Mouse (Mus musculus) lung, postnatal 0 days (tissue): ENCODE data around the gene Pim3. TPM values are rescaled to one million over a fixed set of nuclear protein-coding genes. Genes with fewer than 3 reads are reported as not detected.

Experiments
- ATAC-seq: fragments of 200-750 bp; cut with Nextera tagmentation; 2 replicates; pipeline ENCODE4 v1.8.0; 2017; ENCODE audit warnings: moderate library complexity
- DNase-seq: peaks from one replicate; pipeline ENCODE4 v3.0.0-alpha.2; 2016; ENCODE audit warnings: low spot score
- H3K27ac ChIP-seq: fragments of 300-500 bp; sonication (generic); 2 replicates; pipeline ENCODE4 v1.5.1; 2014; ENCODE audit warnings: antibody characterized with exemption, mild to moderate bottlenecking, low read length, mixed read lengths
- H3K27me3 ChIP-seq: fragments of 300-500 bp; sonication (generic); replicated peaks from 2 replicates; pipeline ENCODE4 v1.6.1; 2014; ENCODE audit warnings: low read length, mixed read lengths; ENCODE audit not compliant: insufficient read depth
- H3K36me3 ChIP-seq: fragments of 300-500 bp; sonication (generic); 2 replicates; pipeline ENCODE4 v1.6.1; 2014; ENCODE audit warnings: low read length, mixed read lengths; ENCODE audit not compliant: insufficient read depth
- H3K4me1 ChIP-seq: fragments of 300-500 bp; sonication (generic); 2 replicates; pipeline ENCODE4 v1.6.1; 2014; ENCODE audit warnings: antibody characterized with exemption, low read depth, low read length, mixed read lengths; ENCODE audit not compliant: insufficient read depth
- H3K4me2 ChIP-seq: fragments of 300-500 bp; sonication (generic); replicated peaks from 2 replicates; pipeline ENCODE4 v1.6.1; 2014; ENCODE audit warnings: low read depth, mild to moderate bottlenecking, low read length, moderate library complexity, mixed read lengths
- H3K4me3 ChIP-seq: fragments of 300-500 bp; sonication (generic); 2 replicates; pipeline ENCODE4 v1.5.1; 2014; ENCODE audit warnings: low read depth, low read length
- H3K9ac ChIP-seq: fragments of 300-500 bp; sonication (generic); replicated peaks from 2 replicates; pipeline ENCODE4 v1.6.1; 2014; ENCODE audit warnings: low read depth, mild to moderate bottlenecking
- H3K9me3 ChIP-seq: fragments of 300-500 bp; sonication (generic); 2 replicates; pipeline ENCODE4 v1.6.1; 2016; ENCODE audit warnings: low read length, mixed read lengths
- CTCF ChIP-seq: IDR thresholded peaks from 2 replicates; pipeline ENCODE4 v1.5.1; 2016; ENCODE audit warnings: antibody characterized with exemption, mild to moderate bottlenecking
- EP300 ChIP-seq: IDR thresholded peaks from 2 replicates; pipeline ENCODE4 v1.6.1; 2016; ENCODE audit warnings: antibody characterized with exemption, mild to moderate bottlenecking, control low read depth
- WGBS: fragments of 180-500 bp; shearing (Covaris S2); extraction: QIAGEN DNeasy Blood & Tissue Kit; methylation state at CpG from one replicate; pipeline ENCODE4 v1.1.7; 2014; 5-methylcytosine and 5-hydroxymethylcytosine counted together
- polyA plus RNA-seq: library from polyadenylated mRNA; unstranded; fragments of >200 nt; fragmentation: Nextera tagmentation; extraction: Ambion mirVana; gene quantifications from 2 replicates; pipeline ENCODE4 v1.2.1, GENCODE M21; 2015

Pim3 gene
- polyA plus RNA-seq, 1 experiment from 2014 or later = 69.6 TPM

DNA sequence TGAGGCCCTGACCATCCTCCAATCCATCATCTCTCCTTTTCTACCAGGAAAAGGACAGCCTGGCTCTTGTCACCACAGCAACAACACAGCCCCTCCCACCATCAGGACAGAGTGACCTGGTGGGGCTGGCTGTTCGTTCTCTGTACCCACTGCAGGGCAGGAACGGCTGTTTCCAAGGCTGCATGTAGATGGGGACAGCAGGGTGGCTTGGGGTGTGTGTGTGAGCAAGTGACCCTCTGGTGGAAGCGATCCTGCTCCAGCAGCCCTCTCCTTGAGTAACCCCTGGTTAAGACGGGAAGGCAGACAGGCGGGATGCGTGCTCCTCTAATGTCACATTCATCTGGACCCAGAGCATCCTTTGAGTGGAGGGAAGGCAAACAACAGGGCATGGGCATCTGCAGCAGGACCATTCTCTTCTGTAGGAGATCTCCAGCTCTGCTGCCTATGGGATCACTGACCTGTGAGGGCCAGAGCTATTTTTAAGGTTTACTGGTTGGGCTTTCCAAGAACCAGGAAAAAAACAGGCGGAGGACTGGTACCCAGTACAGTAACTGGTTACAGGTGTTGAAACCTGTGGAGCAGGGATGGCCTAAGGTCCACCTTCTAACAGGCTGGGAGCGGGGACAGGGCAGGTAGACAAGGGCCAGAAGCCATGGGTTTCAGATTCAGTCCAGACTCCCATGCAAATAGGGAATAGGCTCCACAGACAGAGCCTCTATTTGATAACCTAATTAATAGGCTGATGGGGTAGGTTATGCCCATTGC, 2.6 kb upstream of the Pim3 start:
- peaks cover 23% of the 10 kb centered on the region for H3K4me1 ChIP-seq
- H3K4me2 ChIP-seq = no peak overlapping the region
- TF ChIP-seq CTCF = no peak
- TF ChIP-seq EP300 = no peak
- DNase-seq = no peak
- no peak overlapping the region for H3K27ac ChIP-seq
- H3K9ac ChIP-seq = no peak overlapping the region
- H3K9me3 ChIP-seq = no peaks in the 10 kb centered on the region
- ATAC-seq = no peak
- H3K36me3 ChIP-seq = 0 out of 2 replicates have a peak, but pooled peaks cover under 1% of the 10 kb centered on the region
- H3K27me3 ChIP-seq = no peaks in the 10 kb centered on the region
- 68% methylated on average over 8 of the region's 8 CpGs for WGBS
- no peak overlapping the region for H3K4me3 ChIP-seq

DNA sequence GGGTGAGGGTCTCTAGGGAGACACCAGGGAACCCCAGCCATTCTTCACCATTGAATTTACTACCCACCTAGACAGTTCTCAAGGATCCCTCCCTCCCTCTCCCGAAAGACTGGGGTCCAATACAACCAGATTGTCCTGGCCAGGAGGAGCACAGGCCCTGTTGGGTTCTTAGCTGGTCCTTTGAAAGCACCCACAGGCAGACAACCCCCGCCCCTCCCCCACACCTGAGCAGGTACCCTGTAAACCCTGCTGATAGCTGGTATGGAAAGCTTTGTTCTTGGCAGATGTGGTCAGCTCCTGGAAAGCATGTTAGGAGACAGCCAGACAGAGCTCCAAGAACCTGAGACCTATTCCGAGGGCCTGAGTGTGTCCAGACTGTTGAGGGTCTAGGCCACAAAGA, 1.2 kb upstream of the Pim3 start:
- Histone ChIP-seq H3K36me3 (peaks cover 9% of the 10 kb centered on the region; the same call in 1 of the 2 replicates), H3K27me3 (no peaks in the 10 kb centered on the region), H3K9ac (no peak overlapping the region), H3K9me3 (no peaks in the 10 kb centered on the region), H3K4me2 (no peak overlapping the region), H3K27ac (peak overlapping the region; percentile 99; the same call in 1 of the 2 replicates), H3K4me1 (peaks cover 12% of the 10 kb centered on the region), H3K4me3 (no peak overlapping the region)
- WGBS = 92% methylated on average over 3 of the region's 3 CpGs
- ATAC-seq = no peak
- no peak for DNase-seq
- TF ChIP-seq CTCF (no peak), EP300 (no peak)

DNA sequence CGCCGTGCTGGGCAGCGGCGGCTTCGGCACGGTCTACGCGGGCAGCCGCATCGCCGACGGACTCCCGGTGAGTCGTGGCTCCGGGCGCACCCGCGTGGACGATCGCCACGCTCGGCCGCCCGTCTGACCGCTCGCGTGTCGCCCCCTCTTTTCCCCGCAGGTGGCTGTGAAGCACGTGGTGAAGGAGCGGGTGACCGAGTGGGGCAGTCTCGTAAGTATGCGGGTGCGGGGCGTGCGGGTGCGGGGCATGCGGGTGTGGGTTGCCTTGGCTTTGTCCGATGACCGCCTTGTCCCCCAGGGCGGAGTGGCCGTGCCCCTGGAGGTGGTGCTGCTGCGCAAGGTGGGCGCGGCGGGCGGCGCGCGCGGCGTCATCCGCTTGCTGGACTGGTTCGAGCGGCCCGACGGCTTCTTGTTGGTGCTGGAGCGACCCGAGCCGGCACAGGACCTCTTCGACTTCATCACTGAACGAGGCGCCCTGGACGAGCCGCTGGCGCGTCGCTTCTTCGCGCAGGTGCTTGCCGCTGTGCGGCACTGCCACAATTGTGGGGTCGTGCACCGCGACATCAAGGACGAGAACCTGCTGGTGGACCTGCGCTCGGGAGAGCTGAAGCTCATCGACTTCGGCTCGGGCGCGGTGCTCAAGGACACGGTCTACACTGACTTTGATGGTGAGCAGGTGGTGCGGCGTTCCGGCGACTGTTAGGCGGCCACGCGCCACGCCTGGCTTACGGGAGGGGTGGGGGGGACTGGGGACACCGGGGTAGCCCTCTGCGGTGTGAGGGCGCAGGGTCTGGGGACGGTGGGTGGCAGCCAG, 1.1 kb downstream of the Pim3 start:
- peak overlapping the region; percentile 99 for H3K27ac ChIP-seq
- peaks cover 9% of the 10 kb centered on the region; the same call in 1 of the 2 replicates for H3K36me3 ChIP-seq
- H3K27me3 ChIP-seq = no peaks in the 10 kb centered on the region
- H3K4me1 ChIP-seq = peaks cover 26% of the 10 kb centered on the region
- ATAC-seq = no peak
- H3K9me3 ChIP-seq = no peaks in the 10 kb centered on the region
- peak overlapping the region; percentile 82 for H3K4me2 ChIP-seq
- peak overlapping the region; percentile 98 for H3K9ac ChIP-seq
- no peak for TF ChIP-seq EP300
- TF ChIP-seq CTCF = peak; percentile 27
- under 1% methylated on average over 83 of the region's 98 CpGs for WGBS
- peak overlapping the region; percentile 95 for H3K4me3 ChIP-seq
- DNase-seq = peak; percentile 67

DNA sequence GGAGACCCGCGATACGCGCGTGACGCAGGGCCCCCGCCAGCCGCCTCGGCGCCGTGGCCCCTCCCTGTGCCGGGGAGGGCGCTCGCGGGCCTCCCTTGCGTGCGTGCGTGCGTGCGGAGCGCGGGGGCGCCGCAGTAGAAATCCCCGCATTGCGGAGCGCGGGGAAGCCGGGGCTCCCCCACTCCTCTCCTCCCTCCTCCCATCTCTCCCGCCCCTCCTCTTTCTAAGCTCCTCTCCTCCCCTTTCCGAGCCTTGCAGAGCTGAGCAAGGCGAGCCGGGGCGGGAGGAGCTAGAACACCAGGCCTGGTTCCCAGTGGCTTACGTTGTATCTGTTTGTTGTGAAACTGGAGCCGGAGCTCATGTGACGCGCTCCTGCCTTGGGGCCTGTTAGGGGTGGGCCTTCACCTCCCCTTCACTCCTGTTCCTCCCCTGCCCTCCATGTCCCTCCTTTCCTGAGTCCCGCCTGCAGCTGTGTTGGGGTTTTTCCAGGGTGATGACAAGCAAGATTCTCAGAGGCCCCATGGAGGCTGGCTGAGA, 1.8 kb downstream of the Pim3 start:
- H3K4me3 ChIP-seq = peak overlapping the region; percentile 95
- under 1% methylated on average over 23 of the region's 39 CpGs for WGBS
- H3K4me1 ChIP-seq = peaks cover 30% of the 10 kb centered on the region
- ATAC-seq (peak; percentile 60), DNase-seq (peak; percentile 99)
- peaks cover 9% of the 10 kb centered on the region; the same call in 1 of the 2 replicates for H3K36me3 ChIP-seq
- peak overlapping the region; percentile 99 for H3K27ac ChIP-seq
- H3K9ac ChIP-seq = peak overlapping the region; percentile 98
- H3K27me3 ChIP-seq = no peaks in the 10 kb centered on the region
- TF ChIP-seq CTCF = peak; percentile 18; the same call in 1 of the 2 replicates
- peak; percentile 69; the same call in 1 of the 2 replicates for TF ChIP-seq EP300
- peak overlapping the region; percentile 82 for H3K4me2 ChIP-seq
- no peaks in the 10 kb centered on the region for H3K9me3 ChIP-seq

DNA sequence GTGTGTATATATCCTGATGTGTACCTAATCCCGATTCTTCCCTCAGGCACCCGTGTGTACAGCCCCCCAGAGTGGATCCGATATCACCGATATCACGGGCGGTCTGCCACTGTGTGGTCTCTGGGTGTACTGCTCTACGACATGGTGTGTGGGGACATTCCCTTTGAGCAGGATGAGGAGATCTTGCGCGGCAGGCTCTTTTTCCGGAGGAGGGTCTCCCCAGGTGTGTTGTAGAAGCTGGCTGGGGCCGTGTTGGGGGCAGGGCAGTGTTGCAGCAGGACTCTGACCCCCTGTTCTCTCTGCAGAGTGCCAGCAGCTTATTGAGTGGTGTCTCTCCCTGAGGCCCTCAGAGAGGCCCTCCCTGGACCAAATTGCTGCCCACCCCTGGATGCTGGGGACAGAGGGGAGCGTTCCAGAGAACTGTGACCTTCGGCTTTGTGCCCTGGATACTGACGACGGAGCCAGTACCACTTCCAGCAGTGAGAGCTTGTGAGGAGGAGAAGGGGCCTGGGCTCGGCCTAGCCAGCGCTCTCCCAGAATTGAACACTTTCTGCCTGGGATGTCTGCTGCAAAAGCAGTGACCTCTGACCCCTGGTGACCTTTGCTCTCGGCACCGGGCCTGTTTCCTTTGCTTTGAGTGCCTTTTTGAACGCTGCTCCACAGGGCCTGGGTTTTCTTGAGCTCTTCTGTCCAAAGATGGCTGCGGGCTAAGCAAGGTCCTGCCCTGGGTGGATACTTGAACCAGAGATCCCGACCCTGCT, 2.5 kb downstream of the Pim3 start:
- TF ChIP-seq EP300 = no peak
- peak; percentile 57 for TF ChIP-seq CTCF
- H3K9me3 ChIP-seq = no peaks in the 10 kb centered on the region
- H3K9ac ChIP-seq = peak overlapping the region; percentile 98
- no peaks in the 10 kb centered on the region for H3K27me3 ChIP-seq
- peaks cover 30% of the 10 kb centered on the region for H3K4me1 ChIP-seq
- peak overlapping the region; percentile 82 for H3K4me2 ChIP-seq
- peak overlapping the region; percentile 95 for H3K4me3 ChIP-seq
- ATAC-seq = no peak; the same call in 1 of the 2 replicates
- no peak for DNase-seq
- 21% methylated on average over 22 of the region's 22 CpGs for WGBS
- H3K27ac ChIP-seq = peak overlapping the region; percentile 99
- H3K36me3 ChIP-seq = peaks cover 9% of the 10 kb centered on the region; the same call in 1 of the 2 replicates
